Mouse (Mus musculus) heart, embryonic 14.5 days (tissue): ENCODE measurements around the gene Clic6. TPM values are rescaled to one million over a fixed set of nuclear protein-coding genes. Genes with fewer than 3 reads are reported as not detected.

ENCODE experiments used
- ATAC-seq: fragments of 200-750 bp; cut with Nextera tagmentation; 2 replicates; pipeline ENCODE4 v1.8.0; 2017; ENCODE audit warnings: low read depth, moderate TSS enrichment; ENCODE audit not compliant: insufficient number of reproducible peaks, insufficient read depth, low FRiP score
- H3K27ac ChIP-seq, 2 experiments: fragments of 200-500 bp in 1 of 2; fragments of 300-500 bp in 1 of 2; sonication (generic) in 1 of 2; replicated peaks in 1 of 2; 2 replicates each; pipeline ENCODE4 v1.5.1; 2012 to 2014; ENCODE audit warnings: low read depth in 2 of 2, low read length in 2 of 2, control low read depth in 1 of 2, mild to moderate bottlenecking in 1 of 2, mixed read lengths in 1 of 2; ENCODE audit not compliant: control insufficient read depth in 1 of 2, insufficient read depth in 1 of 2
- H3K27me3 ChIP-seq: fragments of 300-500 bp; sonication (generic); 2 replicates; pipeline ENCODE4 v1.6.1; 2014; ENCODE audit warnings: mild to moderate bottlenecking, low read length, control low read depth; ENCODE audit not compliant: control insufficient read depth, insufficient read depth
- H3K36me3 ChIP-seq: fragments of 300-500 bp; sonication (generic); 2 replicates; pipeline ENCODE4 v1.6.1; 2014; ENCODE audit warnings: mild to moderate bottlenecking, control low read depth, low read length, mixed read lengths; ENCODE audit not compliant: control insufficient read depth, insufficient read depth
- H3K4me1 ChIP-seq, 2 experiments: fragments of 200-500 bp in 1 of 2; fragments of 300-500 bp in 1 of 2; sonication (generic) in 1 of 2; 2 replicates each; pipeline ENCODE4 v1.6.1; 2012 to 2014; ENCODE audit warnings: low read length in 2 of 2, control low read depth in 1 of 2, mixed read lengths in 1 of 2; ENCODE audit not compliant: control insufficient read depth in 2 of 2, insufficient read depth in 2 of 2
- H3K4me2 ChIP-seq: fragments of 300-500 bp; sonication (generic); 2 replicates; pipeline ENCODE4 v1.6.1; 2014; ENCODE audit warnings: mild to moderate bottlenecking, low read length
- H3K4me3 ChIP-seq, 2 experiments: fragments of 200-500 bp in 1 of 2; fragments of 300-500 bp in 1 of 2; sonication (generic) in 1 of 2; 2 replicates each; pipeline ENCODE4 v1.5.1; 2012 to 2014; ENCODE audit warnings: low read length in 2 of 2, mild to moderate bottlenecking in 2 of 2, control low read depth in 1 of 2, low read depth in 1 of 2, moderate library complexity in 1 of 2; ENCODE audit not compliant: control insufficient read depth in 1 of 2, insufficient read depth in 1 of 2
- H3K9ac ChIP-seq: fragments of 300-500 bp; sonication (generic); 2 replicates; pipeline ENCODE4 v1.6.1; 2014; ENCODE audit warnings: mild to moderate bottlenecking, low read length
- H3K9me3 ChIP-seq: fragments of 300-500 bp; sonication (generic); 2 replicates; pipeline ENCODE4 v1.6.1; 2016; ENCODE audit warnings: low read length, control low read depth; ENCODE audit not compliant: control insufficient read depth
- WGBS: fragments of 180-500 bp; shearing (Covaris S2); extraction: QIAGEN DNeasy Blood & Tissue Kit; methylation state at CpG from one replicate; pipeline ENCODE4 v1.1.7; 2014; 5-methylcytosine and 5-hydroxymethylcytosine counted together
- polyA plus RNA-seq: library from polyadenylated mRNA; unstranded; fragments of >200 nt; fragmentation: Nextera tagmentation; extraction: Ambion mirVana; gene quantifications from 2 replicates; pipeline ENCODE4 v1.2.1, GENCODE M21; 2014

Clic6 gene
- polyA plus RNA-seq, 1 experiment from 2014 or later = 0.72 TPM

GRCm38 (mm10) chr16:92524651-92525050 is 39.1 kb downstream of the Clic6 start:
- Histone ChIP-seq H3K27me3 (peaks cover 5% of the 10 kb centered on the region; the same call in 1 of the 2 replicates), H3K27ac (no peak overlapping the region), H3K4me3 (no peak overlapping the region), H3K9ac (no peak overlapping the region), H3K4me2 (no peak overlapping the region), H3K9me3 (peaks cover 6% of the 10 kb centered on the region; the same call in 1 of the 2 replicates), H3K36me3 (no peaks in the 10 kb centered on the region), H3K4me1 (no peaks in the 10 kb centered on the region)
- ATAC-seq = no peak
- 76% methylated on average over 8 of the region's 8 CpGs for WGBS

GRCm38 (mm10) chr16:92525919-92526318 is 40.4 kb downstream of the Clic6 start:
- Histone ChIP-seq H3K9ac (no peak overlapping the region), H3K9me3 (peaks cover 6% of the 10 kb centered on the region; the same call in 1 of the 2 replicates), H3K4me3 (no peak overlapping the region), H3K27ac (no peak overlapping the region), H3K36me3 (no peaks in the 10 kb centered on the region), H3K27me3 (peaks cover 5% of the 10 kb centered on the region; the same call in 1 of the 2 replicates), H3K4me1 (no peaks in the 10 kb centered on the region), H3K4me2 (no peak overlapping the region)
- WGBS = 86% methylated on average over 10 of the region's 10 CpGs
- ATAC-seq = no peak

- Histone ChIP-seq H3K9ac (no peak overlapping the region), H3K4me1 (no peaks in the 10 kb centered on the region), H3K27ac (no peak overlapping the region), H3K36me3 (no peaks in the 10 kb centered on the region), H3K9me3 (0 out of 2 replicates have a peak, but pooled peaks cover 3% of the 10 kb centered on the region), H3K4me2 (no peak overlapping the region), H3K27me3 (no peaks in the 10 kb centered on the region), H3K4me3 (no peak overlapping the region)
- ATAC-seq = no peak
- 86% methylated on average over 2 of the region's 2 CpGs for WGBS
These were observed 49.7 kb downstream of the Clic6 start for GRCm38 (mm10) chr16:92535258-92535657.

GRCm38 (mm10) chr16:92538356-92538755 is 52.8 kb downstream of the Clic6 start:
- Histone ChIP-seq H3K27ac (no peak overlapping the region), H3K4me2 (no peak overlapping the region), H3K4me1 (no peaks in the 10 kb centered on the region), H3K9ac (no peak overlapping the region), H3K27me3 (no peaks in the 10 kb centered on the region), H3K4me3 (no peak overlapping the region), H3K9me3 (no peaks in the 10 kb centered on the region), H3K36me3 (no peaks in the 10 kb centered on the region)
- 80% methylated on average over 6 of the region's 6 CpGs for WGBS
- ATAC-seq = no peak

GRCm38 (mm10) chr16:92544264-92544663 is 58.7 kb downstream of the Clic6 start:
- H3K27me3 ChIP-seq = no peaks in the 10 kb centered on the region
- no peak overlapping the region for H3K4me3 ChIP-seq
- ATAC-seq = no peak
- no peaks in the 10 kb centered on the region for H3K9me3 ChIP-seq
- no peak overlapping the region for H3K9ac ChIP-seq
- no peaks in the 10 kb centered on the region for H3K36me3 ChIP-seq
- 35% methylated on average over 1 of the region's 1 CpGs for WGBS
- no peaks in the 10 kb centered on the region for H3K4me1 ChIP-seq
- no peak overlapping the region for H3K27ac ChIP-seq
- no peak overlapping the region for H3K4me2 ChIP-seq

GRCm38 (mm10) chr16:92548651-92549050 is 63.1 kb downstream of the Clic6 start:
- 89% methylated on average over 9 of the region's 9 CpGs for WGBS

GRCm38 (mm10) chr16:92551266-92552105 is 66.0 kb downstream of the Clic6 start:
- H3K27ac ChIP-seq = no peak overlapping the region
- 74% methylated on average over 13 of the region's 13 CpGs for WGBS
- no peak overlapping the region for H3K9ac ChIP-seq
- H3K36me3 ChIP-seq = no peaks in the 10 kb centered on the region
- H3K4me2 ChIP-seq = no peak overlapping the region
- H3K27me3 ChIP-seq = peaks cover 8% of the 10 kb centered on the region; the same call in 1 of the 2 replicates
- ATAC-seq = no peak
- no peak overlapping the region for H3K4me3 ChIP-seq
- H3K4me1 ChIP-seq = no peaks in the 10 kb centered on the region
- no peaks in the 10 kb centered on the region for H3K9me3 ChIP-seq

More at GRCm38 (mm10) chr16:92548651-92549050, 63.1 kb downstream of the Clic6 start:
- Histone ChIP-seq H3K4me2 (no peak overlapping the region), H3K4me1 (no peaks in the 10 kb centered on the region), H3K27me3 (0 out of 2 replicates have a peak, but pooled peaks cover 2% of the 10 kb centered on the region), H3K9ac (no peak overlapping the region), H3K4me3 (no peak overlapping the region), H3K36me3 (no peaks in the 10 kb centered on the region), H3K9me3 (no peaks in the 10 kb centered on the region), H3K27ac (no peak overlapping the region)
- ATAC-seq = no peak

GRCm38 (mm10) chr16:92552106-92552382 is 66.5 kb downstream of the Clic6 start:
- Histone ChIP-seq H3K4me1 (no peaks in the 10 kb centered on the region), H3K27me3 (peaks cover 9% of the 10 kb centered on the region; the same call in 1 of the 2 replicates), H3K9ac (no peak overlapping the region), H3K36me3 (no peaks in the 10 kb centered on the region), H3K9me3 (no peaks in the 10 kb centered on the region), H3K27ac (no peak overlapping the region), H3K4me3 (no peak overlapping the region), H3K4me2 (no peak overlapping the region)
- no peak for ATAC-seq
- 66% methylated on average over 9 of the region's 9 CpGs for WGBS
